Mouse (Mus musculus) liver, adult 2 months (tissue): ENCODE data around the gene Foxj1. TPM values are rescaled to one million over a fixed set of nuclear protein-coding genes. Genes with fewer than 3 reads are reported as not detected.

ENCODE experiments used
- DNase-seq: peaks from one replicate; pipeline ENCODE4 v3.0.0-alpha.2; 2011; ENCODE audit warnings: low read depth, low spot score; ENCODE audit errors: extremely low read depth
- H3K27ac ChIP-seq: fragments of 200-500 bp; replicated peaks from 2 replicates; pipeline ENCODE4 v1.5.1; 2012; ENCODE audit warnings: low read depth, mild to moderate bottlenecking, control low read depth, inconsistent platforms, low read length; ENCODE audit not compliant: insufficient read depth
- H3K27me3 ChIP-seq: fragments of 200-500 bp; 2 replicates; pipeline ENCODE4 v1.6.1; 2012; ENCODE audit warnings: mild to moderate bottlenecking, moderate library complexity, low read length, inconsistent platforms; ENCODE audit not compliant: control insufficient read depth, insufficient read depth
- H3K36me3 ChIP-seq: fragments of 200-500 bp; 2 replicates; pipeline ENCODE4 v1.6.1; 2012; ENCODE audit warnings: low read length, inconsistent platforms; ENCODE audit not compliant: control insufficient read depth, insufficient read depth
- H3K4me1 ChIP-seq: fragments of 200-500 bp; 2 replicates; pipeline ENCODE4 v1.6.1; 2011; ENCODE audit warnings: low read length; ENCODE audit not compliant: control insufficient read depth, insufficient read depth
- H3K4me3 ChIP-seq: fragments of 200-500 bp; 2 replicates; pipeline ENCODE4 v1.5.1; 2011; ENCODE audit warnings: low read depth, mild to moderate bottlenecking, control low read depth, low read length, moderate library complexity; ENCODE audit not compliant: insufficient read depth
- H3K79me2 ChIP-seq: fragments of 200-500 bp; 2 replicates; pipeline ENCODE4 v1.6.1; 2012; ENCODE audit warnings: inconsistent platforms, mild to moderate bottlenecking, low read length, moderate library complexity; ENCODE audit not compliant: control insufficient read depth, insufficient read depth
- H3K9ac ChIP-seq: fragments of 200-500 bp; 2 replicates; pipeline ENCODE4 v1.6.1; 2012; ENCODE audit warnings: low read depth, mild to moderate bottlenecking, control low read depth, inconsistent platforms, low read length
- CTCF ChIP-seq: fragments of 200-500 bp; IDR thresholded peaks from 2 replicates; pipeline ENCODE4 v1.5.1; 2011; ENCODE audit warnings: low read depth, low read length, control low read depth
- POLR2A ChIP-seq: fragments of 200-500 bp; IDR thresholded peaks from 2 replicates; pipeline ENCODE4 v1.6.1; 2011; ENCODE audit warnings: low read length, control low read depth; ENCODE audit not compliant: insufficient read depth; ENCODE audit errors: extremely low read depth
- WGBS: fragments of 180-500 bp; shearing (Covaris S2); methylation state at CpG from one replicate; pipeline ENCODE4 v1.1.7; 2018; 5-methylcytosine and 5-hydroxymethylcytosine counted together
- polyA plus RNA-seq: library from polyadenylated mRNA; depleted of rRNA; stranded (reverse); fragments of >200 nt; gene quantifications from 2 replicates; pipeline ENCODE4 v1.2.3, GENCODE M21; 2012; rRNA removed
- total RNA-seq: library from RNA; depleted of rRNA; stranded (reverse); fragments of >200 nt; gene quantifications from 2 replicates; pipeline ENCODE4 v1.2.3, GENCODE M21; 2014; rRNA removed

Foxj1 gene
- total and polyA plus RNA-seq, 2 experiments = 0.09 to 0.21 TPM

- DNase-seq = no peak
- Histone ChIP-seq H3K36me3 (no peaks in the 10 kb centered on the region; the same call in 1 of the 2 replicates), H3K27ac (no peak overlapping the region), H3K9ac (no peak overlapping the region), H3K27me3 (peaks cover 13% of the 10 kb centered on the region), H3K4me1 (no peaks in the 10 kb centered on the region), H3K79me2 (no peaks in the 10 kb centered on the region), H3K4me3 (no peak overlapping the region)
- 75% methylated on average over 7 of the region's 7 CpGs for WGBS
- TF ChIP-seq POLR2A = no peak
These were observed 49.4 kb downstream of the Foxj1 start for GRCm38 (mm10) chr11:116285770-116286191.

- DNase-seq = no peak
- Histone ChIP-seq H3K79me2 (no peaks in the 10 kb centered on the region), H3K4me3 (no peak overlapping the region), H3K27ac (no peak overlapping the region), H3K36me3 (no peaks in the 10 kb centered on the region; the same call in 1 of the 2 replicates), H3K4me1 (no peaks in the 10 kb centered on the region), H3K27me3 (peaks cover 13% of the 10 kb centered on the region), H3K9ac (no peak overlapping the region)
- 43% methylated on average over 6 of the region's 6 CpGs for WGBS
- no peak for TF ChIP-seq CTCF
- no peak for TF ChIP-seq POLR2A
These were observed 51.2 kb downstream of the Foxj1 start for GRCm38 (mm10) chr11:116283982-116284381.

GRCm38 (mm10) chr11:116282912-116283521, 52.2 kb downstream of the Foxj1 start:
- Histone ChIP-seq H3K36me3 (no peaks in the 10 kb centered on the region), H3K4me3 (no peak overlapping the region), H3K27me3 (peaks cover 13% of the 10 kb centered on the region), H3K4me1 (no peaks in the 10 kb centered on the region), H3K9ac (no peak overlapping the region), H3K79me2 (no peaks in the 10 kb centered on the region), H3K27ac (no peak overlapping the region)
- DNase-seq = no peak
- TF ChIP-seq CTCF (no peak), POLR2A (no peak)
- WGBS = 11% methylated on average over 48 of the region's 48 CpGs

GRCm38 (mm10) chr11:116282089-116282488, 53.1 kb downstream of the Foxj1 start:
- WGBS = 5% methylated on average over 11 of the region's 11 CpGs
- H3K9ac ChIP-seq = no peak overlapping the region
- DNase-seq = no peak
- TF ChIP-seq POLR2A = no peak
- TF ChIP-seq CTCF = no peak
- peaks cover 13% of the 10 kb centered on the region for H3K27me3 ChIP-seq
- no peaks in the 10 kb centered on the region for H3K4me1 ChIP-seq
- H3K36me3 ChIP-seq = no peaks in the 10 kb centered on the region
- H3K27ac ChIP-seq = no peak overlapping the region
- H3K4me3 ChIP-seq = no peak overlapping the region
- H3K79me2 ChIP-seq = no peaks in the 10 kb centered on the region

GRCm38 (mm10) chr11:116281671-116282070, 53.5 kb downstream of the Foxj1 start:
- DNase-seq = no peak
- TF ChIP-seq CTCF (no peak), POLR2A (no peak)
- no peak overlapping the region for H3K27ac ChIP-seq
- H3K79me2 ChIP-seq = no peaks in the 10 kb centered on the region
- WGBS = 4% methylated on average over 18 of the region's 18 CpGs
- H3K9ac ChIP-seq = no peak overlapping the region
- no peak overlapping the region for H3K4me3 ChIP-seq
- H3K4me1 ChIP-seq = no peaks in the 10 kb centered on the region
- peaks cover 13% of the 10 kb centered on the region for H3K27me3 ChIP-seq
- H3K36me3 ChIP-seq = no peaks in the 10 kb centered on the region

GRCm38 (mm10) chr11:116280751-116281663, 54.2 kb downstream of the Foxj1 start, which contains the start of gene Galr2:
Galr2 (plus strand) TSS chr11:116280939.
- no peak for TF ChIP-seq CTCF
- no peak for TF ChIP-seq POLR2A
- Histone ChIP-seq H3K27me3 (peaks cover 13% of the 10 kb centered on the region), H3K27ac (no peak within 1 kb of the TSS), H3K79me2 (no peaks in the 10 kb centered on the region), H3K9ac (no peak within 1 kb of the TSS), H3K36me3 (no peaks in the 10 kb centered on the region), H3K4me1 (no peaks in the 10 kb centered on the region), H3K4me3 (no peak within 1 kb of the TSS)
- DNase-seq = no peak
- 11% methylated on average over 48 of the region's 48 CpGs for WGBS

Other genes starting within 250 kb of the Foxj1 start
- gene Wbp2, start 248.4 kb downstream of the Foxj1 start, total RNA-seq = 14.8 and 24.8 TPM in 2 replicates
- gene Wbp2, start 248.4 kb downstream of the Foxj1 start, polyA plus RNA-seq = 166 and 179 TPM in 2 replicates
- 2.9 and 6.6 TPM in 2 replicates for gene Trim47, start 208.2 kb downstream of the Foxj1 start, total RNA-seq
- 4.2 and 4.6 TPM in 2 replicates for gene Trim47, start 208.2 kb downstream of the Foxj1 start, polyA plus RNA-seq
- gene Trim65, start 204.3 kb downstream of the Foxj1 start, total RNA-seq = 3.9 and 5.8 TPM in 2 replicates
- 7.7 and 8.3 TPM in 2 replicates for gene Trim65, start 204.3 kb downstream of the Foxj1 start, polyA plus RNA-seq
- 26.4 and 40.2 TPM in 2 replicates for gene Mrpl38, start 196.5 kb downstream of the Foxj1 start, total RNA-seq
- gene Mrpl38, start 196.5 kb downstream of the Foxj1 start, polyA plus RNA-seq = 63.7 and 77.7 TPM in 2 replicates
- gene Fbf1, start 167.2 kb downstream of the Foxj1 start, total RNA-seq = 5.6 and 9.0 TPM in 2 replicates
- gene Fbf1, start 167.2 kb downstream of the Foxj1 start, polyA plus RNA-seq = 3.6 and 4.5 TPM in 2 replicates
- gene Ten1, start 136.5 kb downstream of the Foxj1 start, total RNA-seq = 3.0 and 5.3 TPM in 2 replicates
- gene Ten1, start 136.5 kb downstream of the Foxj1 start, polyA plus RNA-seq = 2.3 and 3.0 TPM in 2 replicates
- gene Acox1, start 136.4 kb downstream of the Foxj1 start, total RNA-seq = 994 and 1,028 TPM in 2 replicates
- 683 and 720 TPM in 2 replicates for gene Acox1, start 136.4 kb downstream of the Foxj1 start, polyA plus RNA-seq
- 0.07 and 0.18 TPM in 2 replicates for gene Evpl, start 97.3 kb downstream of the Foxj1 start, total RNA-seq
- gene Evpl, start 97.3 kb downstream of the Foxj1 start, polyA plus RNA-seq = 0.12 and 0.16 TPM in 2 replicates
- gene Srp68, start 61.2 kb downstream of the Foxj1 start, total RNA-seq = 19.9 and 25.2 TPM in 2 replicates
- 32.6 and 36.3 TPM in 2 replicates for gene Srp68, start 61.2 kb downstream of the Foxj1 start, polyA plus RNA-seq
- gene Galr2, start 54.5 kb downstream of the Foxj1 start, total RNA-seq = not detected in 2 replicates
- not detected in 2 replicates for gene Galr2, start 54.5 kb downstream of the Foxj1 start, polyA plus RNA-seq
- gene Exoc7, start 28.2 kb downstream of the Foxj1 start, total RNA-seq = 15.9 and 19.5 TPM in 2 replicates
- 18.9 and 19.5 TPM in 2 replicates for gene Exoc7, start 28.2 kb downstream of the Foxj1 start, polyA plus RNA-seq
- gene Rnf157, start 77.6 kb upstream of the Foxj1 start, total RNA-seq = 1.0 and 1.3 TPM in 2 replicates
- gene Rnf157, start 77.6 kb upstream of the Foxj1 start, polyA plus RNA-seq = 0.75 and 0.87 TPM in 2 replicates
- 16.1 and 16.6 TPM in 2 replicates for gene Ubald2, start 98.7 kb upstream of the Foxj1 start, total RNA-seq
- gene Ubald2, start 98.7 kb upstream of the Foxj1 start, polyA plus RNA-seq = 45.7 and 72.0 TPM in 2 replicates
- gene Qrich2, start 130.8 kb upstream of the Foxj1 start, total RNA-seq = 0.07 TPM in 1 of 2 replicates, not detected in the other
- gene Qrich2, start 130.8 kb upstream of the Foxj1 start, polyA plus RNA-seq = 0.05 and 0.11 TPM in 2 replicates
- gene Prpsap1, start 158.8 kb upstream of the Foxj1 start, total RNA-seq = 37.7 and 59.0 TPM in 2 replicates
- 72.8 and 80.1 TPM in 2 replicates for gene Prpsap1, start 158.8 kb upstream of the Foxj1 start, polyA plus RNA-seq
- gene Sphk1, start 195.5 kb upstream of the Foxj1 start, total RNA-seq = 0.47 and 0.55 TPM in 2 replicates
- 0.21 and 0.44 TPM in 2 replicates for gene Sphk1, start 195.5 kb upstream of the Foxj1 start, polyA plus RNA-seq
- gene Ube2o, start 246.0 kb upstream of the Foxj1 start, total RNA-seq = 2.0 and 3.2 TPM in 2 replicates
- 5.7 and 7.3 TPM in 2 replicates for gene Ube2o, start 246.0 kb upstream of the Foxj1 start, polyA plus RNA-seq